Mouse (Mus musculus): ENCODE data around the gene Epb41. TPM values are rescaled to one million over a fixed set of nuclear protein-coding genes. Genes with fewer than 3 reads are reported as not detected.

Gene Epb41
- total and polyA plus RNA-seq, 3 experiments = 129 to 560 (median 152) TPM

- no peak for ATAC-seq (ENCODE audit: extremely low read depth, insufficient number of reproducible peaks, low FRiP score, poor library complexity, severe bottlenecking)
- no peaks in the 10 kb centered on the region for H3K9me3 ChIP-seq (replicated peaks)
- no peaks in the 10 kb centered on the region; the same call in 1 of the 2 replicates for H3K4me1 ChIP-seq (ENCODE audit: insufficient read depth, low read depth, low read length)
- no peak overlapping the region for H3K4me3 ChIP-seq (ENCODE audit: low read depth, low read length)
- no peak for DNase-seq (ENCODE audit: low spot score)
- no peaks in the 10 kb centered on the region for H3K36me3 ChIP-seq (replicated peaks)
- H3K27me3 ChIP-seq (ENCODE audit: insufficient read depth, low read length) = peaks cover 61% of the 10 kb centered on the region
- TF ChIP-seq GATA1 (IDR thresholded peaks at IDR 0.05; ENCODE audit: borderline replicate concordance, low read length) (no peak), TAL1 (conservative IDR thresholded peaks at IDR 0.05; ENCODE audit: low read depth, low read length) (no peak), POLR2AphosphoS5 (IDR thresholded peaks at IDR 0.05; ENCODE audit: insufficient replicate concordance, low read depth, low read length) (no peak), GATA2 (IDR thresholded peaks at IDR 0.05; ENCODE audit: borderline replicate concordance, low read depth, low read length) (no peak), CTCF (IDR thresholded peaks at IDR 0.05; ENCODE audit: low read depth, low read length) (no peak)
Observed at GRCm38 (mm10) chr4:132111227-132111626, 36.1 kb upstream of the Epb41 start.

- DNase-seq (ENCODE audit: low spot score) (no peak), ATAC-seq (ENCODE audit: extremely low read depth, insufficient number of reproducible peaks, low FRiP score, poor library complexity, severe bottlenecking) (no peak)
- Histone ChIP-seq H3K36me3 (replicated peaks) (no peaks in the 10 kb centered on the region), H3K4me1 (ENCODE audit: insufficient read depth, low read depth, low read length) (no peaks in the 10 kb centered on the region), H3K4me3 (ENCODE audit: low read depth, low read length) (no peak overlapping the region), H3K27me3 (ENCODE audit: insufficient read depth, low read length) (peaks cover 62% of the 10 kb centered on the region), H3K9me3 (replicated peaks) (no peaks in the 10 kb centered on the region)
- no peak for TF ChIP-seq GATA2 (IDR thresholded peaks at IDR 0.05; ENCODE audit: borderline replicate concordance, low read depth, low read length)
- TF ChIP-seq TAL1 (conservative IDR thresholded peaks at IDR 0.05; ENCODE audit: low read depth, low read length) = no peak
- TF ChIP-seq POLR2AphosphoS5 (IDR thresholded peaks at IDR 0.05; ENCODE audit: insufficient replicate concordance, low read depth, low read length) = no peak
- no peak for TF ChIP-seq GATA1 (IDR thresholded peaks at IDR 0.05; ENCODE audit: borderline replicate concordance, low read length)
- no peak for TF ChIP-seq CTCF (IDR thresholded peaks at IDR 0.05; ENCODE audit: low read depth, low read length)
Observed at GRCm38 (mm10) chr4:132108221-132108620, 33.1 kb upstream of the Epb41 start.

- no peak overlapping the region for H3K4me3 ChIP-seq (ENCODE audit: low read depth, low read length)
- no peaks in the 10 kb centered on the region for H3K4me1 ChIP-seq (ENCODE audit: insufficient read depth, low read depth, low read length)
- H3K27me3 ChIP-seq (ENCODE audit: insufficient read depth, low read length) = peaks cover 45% of the 10 kb centered on the region
- TF ChIP-seq POLR2AphosphoS5 (IDR thresholded peaks at IDR 0.05; ENCODE audit: insufficient replicate concordance, low read depth, low read length) (no peak), GATA1 (IDR thresholded peaks at IDR 0.05; ENCODE audit: borderline replicate concordance, low read length) (no peak), GATA2 (IDR thresholded peaks at IDR 0.05; ENCODE audit: borderline replicate concordance, low read depth, low read length) (no peak), CTCF (IDR thresholded peaks at IDR 0.05; ENCODE audit: low read depth, low read length) (no peak)
- no peaks in the 10 kb centered on the region for H3K9me3 ChIP-seq (replicated peaks)
- no peaks in the 10 kb centered on the region for H3K36me3 ChIP-seq (replicated peaks)
- DNase-seq (ENCODE audit: low spot score) = no peak
- no peak for ATAC-seq (ENCODE audit: extremely low read depth, insufficient number of reproducible peaks, low FRiP score, poor library complexity, severe bottlenecking)
Observed at GRCm38 (mm10) chr4:132101152-132101551, 26.0 kb upstream of the Epb41 start.

- Histone ChIP-seq H3K4me1 (ENCODE audit: insufficient read depth, low read depth, low read length) (no peaks in the 10 kb centered on the region; the same call in 1 of the 2 replicates), H3K9me3 (replicated peaks) (no peaks in the 10 kb centered on the region), H3K27me3 (ENCODE audit: insufficient read depth, low read length) (peaks cover 46% of the 10 kb centered on the region), H3K4me3 (ENCODE audit: low read depth, low read length) (no peak overlapping the region), H3K36me3 (replicated peaks) (no peaks in the 10 kb centered on the region)
- DNase-seq (ENCODE audit: low spot score) (no peak), ATAC-seq (ENCODE audit: extremely low read depth, insufficient number of reproducible peaks, low FRiP score, poor library complexity, severe bottlenecking) (no peak)
- TF ChIP-seq CTCF (IDR thresholded peaks at IDR 0.05; ENCODE audit: low read depth, low read length) = no peak
- no peak for TF ChIP-seq GATA2 (IDR thresholded peaks at IDR 0.05; ENCODE audit: borderline replicate concordance, low read depth, low read length)
- no peak for TF ChIP-seq GATA1 (IDR thresholded peaks at IDR 0.05; ENCODE audit: borderline replicate concordance, low read length)
- no peak for TF ChIP-seq TAL1 (conservative IDR thresholded peaks at IDR 0.05; ENCODE audit: low read depth, low read length)
- TF ChIP-seq POLR2AphosphoS5 (IDR thresholded peaks at IDR 0.05; ENCODE audit: insufficient replicate concordance, low read depth, low read length) = no peak
Observed at GRCm38 (mm10) chr4:132099548-132099947, 24.4 kb upstream of the Epb41 start.

GRCm38 (mm10) chr4:132095043-132095442 is 19.9 kb upstream of the Epb41 start:
- H3K27me3 ChIP-seq (ENCODE audit: insufficient read depth, low read length) = peaks cover 50% of the 10 kb centered on the region
- H3K9me3 ChIP-seq (replicated peaks) = 0 out of 2 replicates have a peak, but pooled peaks cover 2% of the 10 kb centered on the region
- no peak overlapping the region for H3K4me3 ChIP-seq (ENCODE audit: low read depth, low read length)
- no peak for ATAC-seq (ENCODE audit: extremely low read depth, insufficient number of reproducible peaks, low FRiP score, poor library complexity, severe bottlenecking)
- DNase-seq (ENCODE audit: low spot score) = no peak
- H3K4me1 ChIP-seq (ENCODE audit: insufficient read depth, low read depth, low read length) = no peaks in the 10 kb centered on the region; the same call in 1 of the 2 replicates
- H3K36me3 ChIP-seq (replicated peaks) = no peaks in the 10 kb centered on the region
- TF ChIP-seq CTCF (IDR thresholded peaks at IDR 0.05; ENCODE audit: low read depth, low read length) (no peak), TAL1 (conservative IDR thresholded peaks at IDR 0.05; ENCODE audit: low read depth, low read length) (no peak), GATA2 (IDR thresholded peaks at IDR 0.05; ENCODE audit: borderline replicate concordance, low read depth, low read length) (no peak), POLR2AphosphoS5 (IDR thresholded peaks at IDR 0.05; ENCODE audit: insufficient replicate concordance, low read depth, low read length) (no peak), GATA1 (IDR thresholded peaks at IDR 0.05; ENCODE audit: borderline replicate concordance, low read length) (no peak)

GRCm38 (mm10) chr4:132093928-132094327 is 18.8 kb upstream of the Epb41 start:
- Histone ChIP-seq H3K4me3 (ENCODE audit: low read depth, low read length) (no peak overlapping the region), H3K27me3 (ENCODE audit: insufficient read depth, low read length) (peaks cover 44% of the 10 kb centered on the region), H3K4me1 (ENCODE audit: insufficient read depth, low read depth, low read length) (no peaks in the 10 kb centered on the region; the same call in 1 of the 2 replicates), H3K36me3 (replicated peaks) (no peaks in the 10 kb centered on the region), H3K9me3 (replicated peaks) (0 out of 2 replicates have a peak, but pooled peaks cover 2% of the 10 kb centered on the region)
- TF ChIP-seq TAL1 (conservative IDR thresholded peaks at IDR 0.05; ENCODE audit: low read depth, low read length) (no peak), POLR2AphosphoS5 (IDR thresholded peaks at IDR 0.05; ENCODE audit: insufficient replicate concordance, low read depth, low read length) (no peak), GATA1 (IDR thresholded peaks at IDR 0.05; ENCODE audit: borderline replicate concordance, low read length) (no peak), GATA2 (IDR thresholded peaks at IDR 0.05; ENCODE audit: borderline replicate concordance, low read depth, low read length) (no peak)
- DNase-seq (ENCODE audit: low spot score) (no peak), ATAC-seq (ENCODE audit: extremely low read depth, insufficient number of reproducible peaks, low FRiP score, poor library complexity, severe bottlenecking) (no peak)
